Mouse (Mus musculus) brain, embryonic 14.5 days (tissue): ENCODE data around the gene Syce1.

Experiments
- CTCF ChIP-seq: fragments of 200-500 bp; IDR thresholded peaks from 2 replicates; pipeline ENCODE4 v1.5.1; 2012; ENCODE audit warnings: inconsistent platforms, mild to moderate bottlenecking, moderate library complexity, borderline replicate concordance; ENCODE audit not compliant: insufficient read depth, insufficient read length; ENCODE audit errors: extremely low read depth
- POLR2A ChIP-seq: fragments of 200-500 bp; IDR thresholded peaks from 2 replicates; pipeline ENCODE4 v1.6.1; 2012; ENCODE audit warnings: mild to moderate bottlenecking, inconsistent platforms, borderline replicate concordance; ENCODE audit not compliant: poor library complexity, insufficient read depth, insufficient read length, severe bottlenecking; ENCODE audit errors: extremely low read depth

DNA sequence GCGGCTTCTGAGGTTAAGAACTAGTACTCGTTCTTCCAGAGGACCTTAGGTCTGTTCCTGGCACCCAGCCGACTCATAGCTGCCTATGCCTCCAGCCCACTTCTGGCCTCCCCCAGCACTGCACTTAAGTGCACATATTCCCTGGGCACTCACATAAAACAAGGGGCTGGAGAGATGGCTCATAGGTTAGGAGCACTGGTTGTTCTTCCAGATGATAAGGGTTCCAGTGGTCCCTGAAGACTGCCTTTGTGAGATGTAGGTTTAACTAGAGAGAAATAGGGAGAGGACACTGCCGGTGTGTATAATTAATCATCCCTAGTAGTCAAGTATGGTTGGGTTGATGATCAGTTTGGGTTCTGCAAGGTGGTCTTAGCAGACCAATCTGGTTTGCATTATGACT is 35.1 kb upstream of the Syce1 start:
- TF ChIP-seq POLR2A: no peak
- TF ChIP-seq CTCF: no peak
